Mouse (Mus musculus): ENCODE results near the gene Gm28374.

- TF ChIP-seq POLR2A (IDR thresholded peaks at IDR 0.05; ENCODE audit: low read depth, low read length) (no peak), CTCF (IDR thresholded peaks at IDR 0.05; ENCODE audit: borderline replicate concordance, insufficient read depth, low read length) (no peak)
Measured at GRCm38 (mm10) chr19:6123330-6123729, 41.3 kb upstream of the Gm28374 start.
